Mouse (Mus musculus) neural tube, embryonic 13.5 days (tissue): ENCODE measurements around the gene Dgkz. TPM values are rescaled to one million over a fixed set of nuclear protein-coding genes. Genes with fewer than 3 reads are reported as not detected.
A peak's percentile ranks its signal among the peaks of the same experiment; 100 is the strongest.

Experiments used
- ATAC-seq: fragments of 200-750 bp; cut with Nextera tagmentation; 2 replicates; pipeline ENCODE4 v1.8.0; 2017; ENCODE audit warnings: low read depth, mild to moderate bottlenecking, moderate TSS enrichment, moderate library complexity
- H3K27ac ChIP-seq: fragments of 300-500 bp; sonication (generic); replicated peaks from 2 replicates; pipeline ENCODE4 v1.5.1; 2015; ENCODE audit warnings: moderate library complexity, mild to moderate bottlenecking, inconsistent platforms
- H3K27me3 ChIP-seq: fragments of 300-500 bp; sonication (generic); 2 replicates; pipeline ENCODE4 v1.6.1; 2015; ENCODE audit warnings: mild to moderate bottlenecking, inconsistent platforms
- H3K36me3 ChIP-seq: fragments of 300-500 bp; sonication (generic); 2 replicates; pipeline ENCODE4 v1.6.1; 2015; ENCODE audit warnings: mild to moderate bottlenecking, inconsistent platforms
- H3K4me1 ChIP-seq: fragments of 300-500 bp; sonication (generic); replicated peaks from 2 replicates; pipeline ENCODE4 v1.6.1; 2015; ENCODE audit warnings: inconsistent platforms
- H3K4me2 ChIP-seq: fragments of 300-500 bp; sonication (generic); 2 replicates; pipeline ENCODE4 v1.6.1; 2015; ENCODE audit warnings: inconsistent platforms, mild to moderate bottlenecking, moderate library complexity
- H3K4me3 ChIP-seq: fragments of 300-500 bp; sonication (generic); 2 replicates; pipeline ENCODE4 v1.5.1; 2015; ENCODE audit warnings: mild to moderate bottlenecking, inconsistent platforms
- H3K9ac ChIP-seq: fragments of 300-500 bp; sonication (generic); 2 replicates; pipeline ENCODE4 v1.6.1; 2015; ENCODE audit warnings: moderate library complexity, mild to moderate bottlenecking, inconsistent platforms
- H3K9me3 ChIP-seq: fragments of 300-500 bp; sonication (generic); 2 replicates; pipeline ENCODE4 v1.6.1; 2016; ENCODE audit warnings: inconsistent platforms
- WGBS: fragments of 180-500 bp; shearing (Covaris S2); methylation state at CpG from one replicate; pipeline ENCODE4 v1.1.7; 2015; 5-methylcytosine and 5-hydroxymethylcytosine counted together
- microRNA-seq: library from miRNA; unstranded; fragments of <30 nt; microRNA quantifications from one replicate; pipeline ENCODE4, GENCODE M21; 2016
- polyA plus RNA-seq: library from polyadenylated mRNA; unstranded; fragments of >200 nt; fragmentation: Nextera tagmentation; extraction: Ambion mirVana; gene quantifications from 2 replicates; pipeline ENCODE4 v1.2.1, GENCODE M21; 2015

The Dgkz gene
- polyA plus RNA-seq, 1 experiment from 2014 or later: 38.8 TPM

GRCm38 (mm10) chr2:91900431-91900830, 75.2 kb downstream of the Dgkz start:
- H3K9ac ChIP-seq: no peak overlapping the region
- peaks cover 14% of the 10 kb centered on the region for H3K36me3 ChIP-seq
- H3K4me1 ChIP-seq: peaks cover 19% of the 10 kb centered on the region
- no peak overlapping the region for H3K4me2 ChIP-seq
- no peak for ATAC-seq
- WGBS: 95% methylated on average over 8 of the region's 8 CpGs
- H3K27ac ChIP-seq: no peak overlapping the region
- H3K9me3 ChIP-seq: no peaks in the 10 kb centered on the region
- no peak overlapping the region for H3K4me3 ChIP-seq
- no peaks in the 10 kb centered on the region for H3K27me3 ChIP-seq

- Histone ChIP-seq H3K9me3 (no peaks in the 10 kb centered on the region), H3K27me3 (no peaks in the 10 kb centered on the region), H3K36me3 (peaks cover 14% of the 10 kb centered on the region), H3K4me2 (no peak overlapping the region), H3K4me3 (no peak overlapping the region), H3K4me1 (0 out of 2 replicates have a peak, but pooled peaks cover 6% of the 10 kb centered on the region), H3K27ac (no peak overlapping the region), H3K9ac (no peak overlapping the region)
- ATAC-seq: no peak
- 93% methylated on average over 3 of the region's 3 CpGs for WGBS
Observed at GRCm38 (mm10) chr2:91899141-91899540, 76.5 kb downstream of the Dgkz start.

DNA sequence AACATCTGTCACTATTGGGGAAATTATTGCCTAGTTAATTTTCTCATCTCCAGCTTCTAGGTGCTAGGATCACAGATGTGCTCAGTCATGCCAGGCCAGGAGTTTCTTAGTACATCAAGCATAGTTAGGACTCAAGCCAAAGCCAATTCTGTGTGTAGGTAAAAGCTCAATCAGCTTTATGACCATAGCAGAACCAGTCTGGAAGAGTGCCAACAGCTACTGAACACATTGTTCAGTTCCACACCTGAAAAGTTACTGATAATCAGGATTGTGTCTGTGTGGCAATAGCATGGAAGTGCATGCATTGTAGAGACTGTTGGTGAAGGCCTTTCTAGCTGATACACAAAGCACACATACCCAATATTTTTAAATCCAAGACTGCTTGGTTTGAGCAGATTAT, 77.7 kb downstream of the Dgkz start:
- Histone ChIP-seq H3K4me1 (0 out of 2 replicates have a peak, but pooled peaks cover 4% of the 10 kb centered on the region), H3K27me3 (no peaks in the 10 kb centered on the region), H3K9ac (no peak overlapping the region), H3K4me2 (no peak overlapping the region), H3K36me3 (peaks cover 14% of the 10 kb centered on the region), H3K9me3 (no peaks in the 10 kb centered on the region), H3K27ac (no peak overlapping the region), H3K4me3 (no peak overlapping the region)
- ATAC-seq: peak; percentile 32; the same call in 1 of the 2 replicates

DNA sequence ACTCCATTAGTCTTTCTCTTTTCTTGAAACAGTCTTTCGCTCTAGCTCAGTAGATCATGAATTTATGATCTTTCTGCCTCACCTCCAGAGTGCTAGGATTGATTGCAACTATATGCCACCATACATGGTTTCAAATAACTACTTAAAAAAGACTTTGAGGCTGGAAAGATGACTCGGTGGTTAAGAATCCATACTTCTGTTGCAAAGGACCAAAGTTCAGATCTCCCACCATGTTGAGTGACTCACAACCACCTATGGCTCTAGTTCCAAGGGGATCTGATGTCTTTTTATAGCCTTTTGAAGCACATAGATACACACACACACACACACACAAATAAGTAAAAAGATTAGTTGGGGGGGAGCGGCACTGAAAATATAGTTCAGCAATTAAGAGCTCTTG, 80.3 kb downstream of the Dgkz start:
- no peak overlapping the region for H3K9ac ChIP-seq
- no peaks in the 10 kb centered on the region for H3K27me3 ChIP-seq
- WGBS: 87% methylated on average over 3 of the region's 3 CpGs
- no peak for ATAC-seq
- no peak overlapping the region for H3K27ac ChIP-seq
- no peaks in the 10 kb centered on the region for H3K9me3 ChIP-seq
- no peak overlapping the region for H3K4me3 ChIP-seq
- H3K4me1 ChIP-seq: no peaks in the 10 kb centered on the region
- peaks cover 10% of the 10 kb centered on the region for H3K36me3 ChIP-seq
- H3K4me2 ChIP-seq: no peak overlapping the region

GRCm38 (mm10) chr2:91894716-91895115, 80.9 kb downstream of the Dgkz start:
- H3K9ac ChIP-seq: no peak overlapping the region
- ATAC-seq: no peak
- 80% methylated on average over 3 of the region's 3 CpGs for WGBS
- H3K4me2 ChIP-seq: no peak overlapping the region
- no peaks in the 10 kb centered on the region for H3K27me3 ChIP-seq
- H3K27ac ChIP-seq: no peak overlapping the region
- H3K9me3 ChIP-seq: no peaks in the 10 kb centered on the region
- H3K4me1 ChIP-seq: no peaks in the 10 kb centered on the region
- H3K36me3 ChIP-seq: peaks cover 10% of the 10 kb centered on the region
- no peak overlapping the region for H3K4me3 ChIP-seq

- no peaks in the 10 kb centered on the region for H3K27me3 ChIP-seq
- WGBS: 89% methylated on average over 4 of the region's 4 CpGs
- no peak overlapping the region for H3K9ac ChIP-seq
- no peak overlapping the region for H3K4me3 ChIP-seq
- no peak for ATAC-seq
- peaks cover 17% of the 10 kb centered on the region for H3K36me3 ChIP-seq
- no peak overlapping the region for H3K4me2 ChIP-seq
- no peaks in the 10 kb centered on the region for H3K4me1 ChIP-seq
- no peak overlapping the region for H3K27ac ChIP-seq
- no peaks in the 10 kb centered on the region for H3K9me3 ChIP-seq
Observed at GRCm38 (mm10) chr2:91884616-91885015, 91.0 kb downstream of the Dgkz start.

- H3K27me3 ChIP-seq: no peaks in the 10 kb centered on the region
- no peaks in the 10 kb centered on the region for H3K9me3 ChIP-seq
- no peak overlapping the region for H3K9ac ChIP-seq
- peaks cover 17% of the 10 kb centered on the region for H3K36me3 ChIP-seq
- no peak overlapping the region for H3K4me3 ChIP-seq
- no peak overlapping the region for H3K27ac ChIP-seq
- 83% methylated on average over 4 of the region's 4 CpGs for WGBS
- H3K4me2 ChIP-seq: no peak overlapping the region
- peaks cover 1% of the 10 kb centered on the region; the same call in 1 of the 2 replicates for H3K4me1 ChIP-seq
- no peak for ATAC-seq
Observed at GRCm38 (mm10) chr2:91883961-91884360, 91.7 kb downstream of the Dgkz start.

Small RNAs within 50 kb of the gene (microRNA-seq; reads per million reads assigned to microRNA genes)
- gene Mir6999: not detected

Other genes with a start within 250 kb of the Dgkz start
- gene Ambra1, start 245.7 kb downstream of the Dgkz start, polyA plus RNA-seq: 21.0 and 22.9 TPM in 2 replicates
- 1.2 and 1.5 TPM in 2 replicates for gene Chrm4, start 48.6 kb downstream of the Dgkz start, polyA plus RNA-seq
- gene Mdk, start 43.6 kb downstream of the Dgkz start, polyA plus RNA-seq: 289 and 336 TPM in 2 replicates
- 0.22 TPM in 1 of 2 replicates, not detected in the other for gene Gm9821, start 30.2 kb downstream of the Dgkz start, polyA plus RNA-seq
- gene Creb3l1, start 48.6 kb upstream of the Dgkz start, polyA plus RNA-seq: 3.3 and 3.7 TPM in 2 replicates
- 38.5 and 49.1 TPM in 2 replicates for gene Phf21a, start 117.3 kb upstream of the Dgkz start, polyA plus RNA-seq